Mouse (Mus musculus) kidney, adult 18-20 months (tissue): Measurements from ENCODE around the gene Vmn1r212.
"Not testable (repeated sequence)": the region's sequence is repeated elsewhere in the genome, so short reads cannot be mapped to it uniquely, and the experiment has no call there.

ENCODE experiments used
- DNase-seq: peaks from one replicate; pipeline ENCODE4 v3.0.0; 2021

Gene Vmn1r212

GRCm38 (mm10) chr13:22884105-22884504, at the start of gene Vmn1r212:
Vmn1r212 (minus strand) TSS chr13:22884205.
- no peak for DNase-seq

- DNase-seq = no peak
These were observed 4.7 kb downstream of the Vmn1r212 start for GRCm38 (mm10) chr13:22879257-22879656.

GRCm38 (mm10) chr13:22857461-22857860, 26.5 kb downstream of the Vmn1r212 start, which contains the start of gene Vmn1r211:
Vmn1r211 (minus strand) TSS chr13:22857561.
- DNase-seq = no peak

- DNase-seq = no peak
These were observed 29.2 kb downstream of the Vmn1r212 start for GRCm38 (mm10) chr13:22854760-22855159.

- DNase-seq = no peak
These were observed 37.2 kb downstream of the Vmn1r212 start for GRCm38 (mm10) chr13:22846798-22847197.

- not testable (repeated sequence) for DNase-seq
These were observed 39.7 kb downstream of the Vmn1r212 start for GRCm38 (mm10) chr13:22844304-22844703.
